Mouse (Mus musculus) forebrain, embryonic 12.5 days (tissue): ENCODE results near the gene T2. TPM values are rescaled to one million over a fixed set of nuclear protein-coding genes. Genes with fewer than 3 reads are reported as not detected.

Source experiments
- ATAC-seq: fragments of 200-750 bp; cut with Nextera tagmentation; 2 replicates; pipeline ENCODE4 v1.8.0; 2017; ENCODE audit warnings: moderate TSS enrichment; ENCODE audit not compliant: low FRiP score
- H3K27ac ChIP-seq: fragments of 300-500 bp; sonication (generic); 2 replicates; pipeline ENCODE4 v1.5.1; 2016; ENCODE audit warnings: mild to moderate bottlenecking
- H3K27me3 ChIP-seq: fragments of 300-500 bp; sonication (generic); 2 replicates; pipeline ENCODE4 v1.6.1; 2016; ENCODE audit warnings: mild to moderate bottlenecking
- H3K36me3 ChIP-seq: fragments of 300-500 bp; sonication (generic); replicated peaks from 2 replicates; pipeline ENCODE4 v1.6.1; 2016; ENCODE audit warnings: mild to moderate bottlenecking
- H3K4me1 ChIP-seq: fragments of 300-500 bp; sonication (generic); 2 replicates; pipeline ENCODE4 v1.6.1; 2016
- H3K4me2 ChIP-seq: fragments of 300-500 bp; sonication (generic); 2 replicates; pipeline ENCODE4 v1.6.1; 2016; ENCODE audit warnings: mild to moderate bottlenecking, moderate library complexity
- H3K4me3 ChIP-seq: fragments of 300-500 bp; sonication (generic); replicated peaks from 2 replicates; pipeline ENCODE4 v1.5.1; 2016; ENCODE audit warnings: mild to moderate bottlenecking
- H3K9ac ChIP-seq: fragments of 300-500 bp; sonication (generic); 2 replicates; pipeline ENCODE4 v1.6.1; 2016; ENCODE audit warnings: mild to moderate bottlenecking
- H3K9me3 ChIP-seq: fragments of 300-500 bp; sonication (generic); 2 replicates; pipeline ENCODE4 v1.6.1; 2016
- WGBS: fragments of 180-500 bp; shearing (Covaris S2); methylation state at CpG from one replicate; pipeline ENCODE4 v1.1.7; 2016; 5-methylcytosine and 5-hydroxymethylcytosine counted together
- polyA plus RNA-seq: library from polyadenylated mRNA; unstranded; fragments of >200 nt; fragmentation: Nextera tagmentation; extraction: Ambion mirVana; gene quantifications from 2 replicates; pipeline ENCODE4 v1.2.1, GENCODE M21; 2016

The T2 gene
- polyA plus RNA-seq, 1 experiment from 2014 or later: 0.55 TPM

DNA sequence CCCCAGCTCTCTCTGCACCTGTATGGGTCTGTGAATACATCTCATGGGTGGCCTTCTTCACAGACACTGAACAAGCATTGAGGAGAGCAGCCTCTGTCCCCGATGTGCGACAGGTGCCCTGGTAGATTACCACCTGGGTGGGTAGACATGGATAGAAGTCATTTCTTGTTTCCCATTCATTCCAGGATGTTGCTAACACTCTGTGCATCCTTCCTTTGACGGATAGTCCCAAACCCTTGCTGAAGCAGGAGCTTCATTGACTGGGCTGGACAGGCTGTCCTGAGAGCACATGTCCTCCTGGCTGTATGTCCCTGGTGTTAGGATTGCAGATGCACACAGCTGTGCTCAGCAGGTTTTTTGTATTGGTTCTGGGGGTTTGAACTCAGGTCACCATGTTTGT, 112.0 kb downstream of the T2 start:
- ATAC-seq: no peak
- H3K4me2 ChIP-seq: no peak overlapping the region
- no peaks in the 10 kb centered on the region; the same call in 1 of the 2 replicates for H3K4me1 ChIP-seq
- 88% methylated on average over 3 of the region's 3 CpGs for WGBS
- no peak overlapping the region for H3K27ac ChIP-seq
- no peaks in the 10 kb centered on the region for H3K36me3 ChIP-seq
- H3K9me3 ChIP-seq: no peaks in the 10 kb centered on the region
- H3K9ac ChIP-seq: no peak overlapping the region
- H3K4me3 ChIP-seq: no peak overlapping the region
- H3K27me3 ChIP-seq: 0 out of 2 replicates have a peak, but pooled peaks cover 28% of the 10 kb centered on the region

DNA sequence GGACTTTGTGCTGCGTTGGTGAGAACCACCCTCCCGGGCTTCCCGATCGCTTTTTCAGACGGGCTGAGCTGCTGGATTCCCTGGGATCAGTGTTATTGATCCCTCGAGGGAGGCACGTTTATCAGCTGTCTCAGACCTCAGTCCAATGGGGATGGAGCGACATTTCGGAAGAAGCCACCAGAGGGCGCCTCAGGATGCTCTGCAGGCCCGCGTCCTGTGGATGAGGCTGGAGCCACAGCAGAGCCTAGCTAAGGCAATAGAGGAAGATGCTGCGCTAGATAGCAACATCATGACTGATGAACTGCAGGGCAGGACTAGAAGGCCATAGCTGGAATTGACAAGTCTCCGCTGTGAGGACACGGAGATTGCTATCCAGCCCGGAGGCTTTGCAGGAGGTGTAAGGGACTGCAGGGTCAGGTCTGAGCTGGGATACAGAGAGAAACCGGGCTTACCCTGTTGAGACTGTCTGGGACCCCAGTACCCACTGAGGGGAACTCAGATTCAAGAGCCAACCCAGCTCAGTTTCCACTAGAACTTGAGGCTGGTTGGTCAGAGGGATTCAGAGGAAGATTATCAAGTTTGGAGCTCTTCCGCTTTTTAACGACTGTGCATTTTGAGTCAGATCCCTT, 113.0 kb downstream of the T2 start:
- ATAC-seq: peak; percentile 71
- WGBS: 17% methylated on average over 19 of the region's 19 CpGs

More for the DNA sequence above, 113.0 kb downstream of the T2 start:
- H3K27ac ChIP-seq: no peak overlapping the region
- no peaks in the 10 kb centered on the region; the same call in 1 of the 2 replicates for H3K4me1 ChIP-seq
- no peaks in the 10 kb centered on the region for H3K36me3 ChIP-seq
- peak overlapping the region; percentile 21; the same call in 1 of the 2 replicates for H3K9ac ChIP-seq
- H3K9me3 ChIP-seq: no peaks in the 10 kb centered on the region
- 0 out of 2 replicates have a peak, but pooled peaks cover 28% of the 10 kb centered on the region for H3K27me3 ChIP-seq
- no peak overlapping the region for H3K4me2 ChIP-seq
- H3K4me3 ChIP-seq: no peak overlapping the region

Other genes starting within 250 kb of the T2 start
- 0.23 and 0.29 TPM in 2 replicates for gene Gm49673, start 208.2 kb upstream of the T2 start, polyA plus RNA-seq
- gene Rnaset2a, start 207.9 kb upstream of the T2 start, polyA plus RNA-seq: 14.6 TPM in 2 replicates
- gene Fgfr1op, start 190.5 kb upstream of the T2 start, polyA plus RNA-seq: 39.6 and 41.6 TPM in 2 replicates
- gene Ccr6, start 119.9 kb upstream of the T2 start, polyA plus RNA-seq: not detected in 2 replicates
- gene Mpc1, start 73.1 kb upstream of the T2 start, polyA plus RNA-seq: 122 and 124 TPM in 2 replicates
- 86.3 and 87.8 TPM in 2 replicates for gene Sft2d1, start 44.9 kb upstream of the T2 start, polyA plus RNA-seq
- 3.7 and 4.1 TPM in 2 replicates for gene Prr18, start 18.5 kb upstream of the T2 start, polyA plus RNA-seq
- 0.74 and 1.2 TPM in 2 replicates for gene T, start 78.4 kb downstream of the T2 start, polyA plus RNA-seq
- 9.0 and 10.7 TPM in 2 replicates for gene Pde10a, start 169.4 kb downstream of the T2 start, polyA plus RNA-seq
- not detected in 2 replicates for gene Gm17087, start 211.0 kb downstream of the T2 start, polyA plus RNA-seq